Mouse (Mus musculus) frontal cortex, postnatal 25 days (tissue): Measurements from ENCODE around the gene Myo3b.

Experiments used
- DNase-seq, 2 experiments: peaks; one replicate each; pipeline ENCODE4 v3.0.0; 2022; ENCODE audit warnings: low spot score in 2 of 2

Myo3b gene

GRCm38 (mm10) chr2:70065729-70066300 is 26.9 kb downstream of the Myo3b start:
- no peak for DNase-seq

GRCm38 (mm10) chr2:70066338-70067022 is 27.6 kb downstream of the Myo3b start:
- DNase-seq = no peak

- DNase-seq = no peak
Measured at GRCm38 (mm10) chr2:70069861-70070260, 30.9 kb downstream of the Myo3b start.

GRCm38 (mm10) chr2:70083444-70084020 is 44.6 kb downstream of the Myo3b start:
- DNase-seq = no peak

- no peak for DNase-seq
Measured at GRCm38 (mm10) chr2:70091261-70091660, 52.3 kb downstream of the Myo3b start.

- no peak for DNase-seq
Measured at GRCm38 (mm10) chr2:70091801-70092522, 53.0 kb downstream of the Myo3b start.

- no peak for DNase-seq
Measured at GRCm38 (mm10) chr2:70092665-70093064, 53.7 kb downstream of the Myo3b start.

GRCm38 (mm10) chr2:70094446-70094845 is 55.5 kb downstream of the Myo3b start:
- no peak for DNase-seq

GRCm38 (mm10) chr2:70097229-70098095 is 58.5 kb downstream of the Myo3b start:
- no peak for DNase-seq

- DNase-seq = no peak
Measured at GRCm38 (mm10) chr2:70099459-70099858, 60.5 kb downstream of the Myo3b start.

GRCm38 (mm10) chr2:70105286-70106030 is 66.5 kb downstream of the Myo3b start:
- no peak for DNase-seq

GRCm38 (mm10) chr2:70109010-70109409 is 70.1 kb downstream of the Myo3b start:
- no peak for DNase-seq

- no peak for DNase-seq
Measured at GRCm38 (mm10) chr2:70113798-70114782, 75.2 kb downstream of the Myo3b start.

- no peak for DNase-seq
Measured at GRCm38 (mm10) chr2:70118376-70119264, 79.7 kb downstream of the Myo3b start.

- DNase-seq = no peak
Measured at GRCm38 (mm10) chr2:70119265-70119663, 80.3 kb downstream of the Myo3b start.

GRCm38 (mm10) chr2:70126330-70126729 is 87.4 kb downstream of the Myo3b start:
- DNase-seq = no peak

- peak; percentile 76 to 89 for DNase-seq
Measured at GRCm38 (mm10) chr2:70126783-70127182, 87.9 kb downstream of the Myo3b start.

GRCm38 (mm10) chr2:70127351-70128148 is 88.6 kb downstream of the Myo3b start:
- DNase-seq = no peak
